Mouse (Mus musculus) kidney, postnatal 25 days (tissue): ENCODE results near the gene Gnptab.
"Not testable (repeated sequence)": the region's sequence is repeated elsewhere in the genome, so short reads cannot be mapped to it uniquely, and the experiment has no call there.

ENCODE experiments used
- DNase-seq, 2 experiments: peaks; one replicate each; pipeline ENCODE4 v3.0.0; 2021; ENCODE audit warnings: mixed read lengths in 2 of 2

The Gnptab gene

DNA sequence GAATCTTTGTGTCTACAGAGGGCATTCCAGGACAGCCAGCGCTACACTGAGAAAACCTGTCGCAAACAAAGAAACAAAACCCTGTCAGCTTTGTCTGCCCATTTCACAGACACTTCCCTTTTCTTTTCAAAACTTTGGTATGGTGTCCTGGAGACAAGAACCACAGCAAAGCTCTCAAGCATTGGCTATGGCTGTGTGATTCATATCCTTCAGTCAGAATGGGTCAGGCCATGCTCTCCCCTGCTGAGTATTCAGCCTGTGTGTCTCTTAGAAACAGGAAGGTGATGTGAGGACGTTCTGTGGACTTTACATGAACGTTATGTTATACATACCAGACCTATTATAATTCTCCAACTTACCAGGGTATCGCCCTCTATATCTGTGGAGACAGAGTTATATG, 38.8 kb downstream of the Gnptab start:
- no peak for DNase-seq

DNA sequence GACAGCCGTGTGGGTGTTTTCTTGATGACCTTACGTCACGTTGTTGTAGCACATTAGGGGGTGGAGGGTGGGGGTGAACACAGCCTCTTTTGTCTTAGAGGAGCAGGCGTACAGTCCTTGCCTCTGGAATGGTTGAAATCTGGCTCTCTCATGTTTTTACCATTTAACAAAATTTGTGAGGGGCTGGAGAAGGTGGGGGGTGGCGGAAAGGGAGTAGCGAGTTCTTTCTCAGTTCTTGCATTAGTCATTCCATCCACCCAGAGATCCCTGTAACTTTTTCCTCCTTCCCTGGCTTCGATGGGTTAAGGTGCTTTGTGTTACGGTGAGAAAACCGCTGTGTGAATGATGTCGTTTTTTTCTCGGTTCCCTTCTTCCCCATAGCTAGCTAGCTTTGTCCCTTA, 41.2 kb downstream of the Gnptab start:
- no peak for DNase-seq

DNA sequence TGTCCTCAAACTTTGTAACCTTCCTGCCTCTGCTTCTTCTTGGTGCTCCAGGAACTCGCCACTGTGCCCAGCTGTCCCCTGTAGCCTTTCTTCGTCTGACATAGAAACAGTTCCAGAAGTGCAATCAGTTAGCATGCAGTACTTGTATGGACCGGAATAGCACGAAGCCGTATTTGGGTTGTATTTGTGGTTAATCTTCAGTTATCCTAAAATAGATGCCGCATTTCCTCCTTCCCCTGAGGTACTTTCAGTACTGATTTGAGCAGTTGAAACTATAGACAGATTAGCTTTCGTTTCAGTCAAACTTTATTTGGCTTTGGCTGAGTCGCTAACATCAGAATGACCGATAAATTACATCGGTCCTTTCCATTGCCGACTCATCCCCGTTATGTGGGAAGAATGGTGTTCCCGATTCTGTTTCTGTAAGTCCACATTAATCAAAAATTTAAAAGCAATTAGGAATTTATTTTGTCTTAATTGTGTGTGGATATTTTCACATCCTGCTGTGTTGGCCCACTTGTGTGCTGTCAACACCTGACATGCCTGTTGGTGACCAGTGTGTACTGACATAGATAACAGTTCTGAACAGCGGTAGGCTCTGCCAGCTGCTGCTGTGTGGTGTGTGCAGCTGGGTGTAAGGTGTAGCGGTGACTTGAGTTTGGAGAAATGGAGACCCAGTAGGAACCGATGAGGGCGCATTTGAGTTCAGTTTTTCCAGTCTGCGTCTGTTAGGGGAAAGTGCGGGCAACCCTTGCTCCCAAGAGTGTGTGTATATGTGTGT, 41.9 kb downstream of the Gnptab start:
- no peak for DNase-seq

DNA sequence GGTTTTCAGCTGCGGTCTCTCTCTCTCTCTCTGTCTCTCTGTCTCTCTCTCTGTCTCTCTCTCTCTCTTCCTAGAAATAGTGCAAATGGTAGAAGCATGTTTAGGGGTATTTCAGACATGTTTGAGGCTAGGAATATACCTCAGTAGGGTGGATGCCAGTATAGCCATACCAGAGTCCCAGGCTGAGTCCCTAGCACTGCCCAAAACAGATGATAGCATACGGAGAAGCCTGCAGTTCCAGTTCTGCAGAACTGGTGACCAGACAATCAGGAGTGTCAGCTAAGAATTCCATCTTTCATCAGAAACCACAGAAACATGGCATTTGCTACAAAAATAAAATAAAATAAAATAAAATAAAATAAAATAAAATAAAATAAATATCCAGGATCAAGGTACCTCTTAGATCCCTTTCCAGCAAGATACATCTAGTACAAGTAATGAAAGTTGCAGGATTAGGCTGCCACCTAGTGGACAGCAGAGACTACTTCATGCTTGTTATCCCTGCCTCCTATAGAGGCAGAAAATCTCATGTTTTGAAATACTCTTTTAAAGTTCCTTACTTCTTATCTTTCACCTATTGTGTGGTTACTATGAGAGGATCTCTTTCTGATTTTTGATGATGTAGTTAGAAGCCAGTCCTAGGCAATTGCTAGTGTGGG, 47.4 kb downstream of the Gnptab start:
- peak; percentile 63 to 71 for DNase-seq

DNA sequence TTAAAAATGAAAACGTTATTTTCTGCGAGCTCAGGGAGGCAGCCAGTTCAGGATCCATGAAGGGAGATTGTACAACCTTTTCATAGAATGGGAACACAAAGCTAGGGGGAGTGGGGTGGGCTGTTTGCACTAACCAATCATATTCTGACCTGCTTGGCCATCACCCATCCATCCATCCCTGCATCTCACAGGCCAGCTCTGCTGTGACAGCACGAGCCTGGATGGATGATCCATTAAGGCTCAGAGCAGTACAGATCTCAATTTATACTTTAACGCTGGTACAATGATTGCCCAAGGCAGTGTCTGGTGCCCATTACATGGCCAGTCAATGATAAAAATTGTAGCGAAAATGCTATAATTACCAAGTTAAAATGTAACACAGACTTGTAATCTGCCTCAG, 48.0 kb downstream of the Gnptab start:
- DNase-seq = no peak

DNA sequence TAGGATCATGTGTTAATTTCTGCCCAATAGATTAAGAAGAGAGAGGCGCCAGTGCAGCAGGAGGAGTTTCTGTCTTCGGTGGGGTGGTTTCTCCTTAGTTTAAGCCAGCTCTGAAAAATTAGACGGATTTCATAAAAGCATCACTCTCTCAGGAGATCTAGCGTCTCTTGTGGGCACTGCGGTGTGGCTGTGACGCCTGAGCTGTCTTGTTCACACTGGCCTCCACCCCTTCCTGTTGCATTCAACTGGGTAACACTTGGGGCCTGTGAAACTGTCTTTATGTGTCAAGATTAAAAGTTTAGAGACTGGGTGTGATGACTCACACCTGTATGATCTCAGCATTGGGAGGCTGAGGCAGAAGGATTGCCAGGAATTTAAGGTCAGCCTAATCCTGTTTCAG, 49.1 kb downstream of the Gnptab start:
- no peak for DNase-seq

DNA sequence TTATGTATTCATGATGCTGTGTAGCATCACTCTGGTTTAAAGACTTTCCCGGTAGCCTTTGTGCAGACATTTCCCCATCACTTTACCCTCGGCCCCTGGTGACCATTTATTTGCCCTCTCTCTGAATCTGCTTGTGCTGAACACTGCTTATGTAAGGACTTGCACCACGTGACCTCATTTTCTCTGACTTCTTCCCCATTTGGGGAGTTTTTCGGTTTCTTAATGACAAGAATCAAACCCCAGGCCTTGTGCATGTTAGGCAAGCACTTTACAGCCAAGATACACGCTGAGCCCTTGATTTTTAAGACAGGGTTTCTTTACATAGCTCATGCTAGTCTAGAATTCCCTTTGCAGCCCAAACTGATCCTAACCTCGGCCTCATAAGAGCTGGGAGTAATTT, 62.3 kb downstream of the Gnptab start:
- DNase-seq = no peak

DNA sequence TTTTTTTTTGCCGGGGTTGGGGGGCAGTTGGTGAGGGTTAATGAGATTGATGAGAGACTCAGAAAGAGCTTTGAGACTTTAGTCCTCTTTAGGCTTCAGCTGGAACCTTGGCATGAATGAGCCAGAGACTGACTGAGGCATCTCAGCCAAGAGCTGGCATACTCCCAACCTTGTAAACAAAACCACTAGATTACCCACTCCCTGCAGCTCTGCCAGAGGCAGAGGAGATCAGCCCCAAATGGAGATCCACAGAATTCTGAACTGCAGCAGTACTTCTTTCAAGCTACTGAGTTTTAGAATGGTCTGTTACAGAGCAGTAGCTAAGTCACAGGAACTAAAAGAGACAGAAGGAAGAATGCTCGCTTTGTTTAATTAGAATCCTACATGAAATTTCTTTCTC, 72.3 kb downstream of the Gnptab start:
- no peak for DNase-seq

DNA sequence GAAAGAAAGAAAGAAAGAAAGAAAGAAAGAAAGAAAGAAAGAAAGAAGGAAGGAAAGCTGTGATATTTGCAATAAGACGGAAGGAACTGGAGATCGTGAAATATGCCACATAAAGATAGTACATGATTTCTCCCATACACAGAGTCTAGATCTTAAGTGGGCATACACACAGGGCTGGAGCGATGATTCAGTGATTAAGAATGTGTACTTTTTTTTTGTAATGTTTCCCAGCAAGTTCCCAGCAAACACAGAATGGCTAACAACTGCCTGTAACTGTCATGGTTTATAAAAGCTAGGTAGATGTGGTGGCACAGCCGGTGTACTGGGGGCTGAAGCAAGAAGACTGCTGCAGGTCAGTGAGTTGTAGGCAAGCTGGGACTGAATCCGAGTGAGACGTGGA, 73.1 kb downstream of the Gnptab start:
- DNase-seq = no peak

DNA sequence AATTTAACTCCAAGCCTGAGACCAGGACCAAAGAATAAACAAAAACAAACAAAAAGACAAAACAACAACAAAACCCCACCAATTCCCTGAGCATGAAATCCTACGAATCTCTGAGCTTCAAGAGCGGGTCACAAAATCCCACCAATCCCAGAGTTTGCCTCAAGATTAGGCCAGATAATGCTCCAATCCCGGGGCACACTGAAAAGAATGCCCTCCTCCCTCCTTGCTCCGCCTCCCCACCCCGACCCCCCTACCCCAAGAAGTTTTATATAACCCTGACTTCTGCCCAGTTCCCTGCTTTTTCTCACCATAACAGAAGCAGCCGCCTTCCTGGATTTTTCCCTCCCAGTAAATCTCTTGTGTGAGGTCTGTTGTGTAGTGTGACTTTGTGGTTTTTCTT, 78.9 kb downstream of the Gnptab start:
- no peak for DNase-seq

DNA sequence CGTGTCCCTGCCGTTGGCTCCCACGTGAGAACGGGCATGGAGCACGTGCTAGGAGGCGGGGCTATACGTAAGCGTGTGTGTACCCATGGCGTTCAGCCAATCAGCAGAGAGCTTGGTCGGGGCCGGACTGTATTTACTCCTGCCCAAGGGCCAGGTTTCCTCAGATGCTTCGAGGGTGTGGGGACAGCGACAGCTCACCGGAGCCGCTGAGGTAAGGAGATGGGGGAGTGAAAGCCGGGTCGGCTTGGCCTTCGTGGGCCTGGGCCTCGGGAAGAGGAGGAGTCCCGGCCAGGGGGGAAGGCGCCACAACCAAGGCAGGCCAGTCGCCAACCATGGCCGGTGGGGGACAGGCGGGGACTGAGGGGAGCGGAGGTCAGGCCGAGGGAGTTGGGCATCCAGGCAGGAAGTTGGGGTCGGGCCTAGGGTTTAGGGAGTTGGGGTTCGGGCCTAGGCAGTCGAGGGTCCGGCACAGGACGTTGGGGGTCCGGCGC, 80.6 kb downstream of the Gnptab start, which contains the start of gene Sycp3:
Gene Sycp3 (plus strand): TSS at position 68 of the 491 bp plus-strand sequence.
- DNase-seq = peak; percentile 43 to 71

DNA sequence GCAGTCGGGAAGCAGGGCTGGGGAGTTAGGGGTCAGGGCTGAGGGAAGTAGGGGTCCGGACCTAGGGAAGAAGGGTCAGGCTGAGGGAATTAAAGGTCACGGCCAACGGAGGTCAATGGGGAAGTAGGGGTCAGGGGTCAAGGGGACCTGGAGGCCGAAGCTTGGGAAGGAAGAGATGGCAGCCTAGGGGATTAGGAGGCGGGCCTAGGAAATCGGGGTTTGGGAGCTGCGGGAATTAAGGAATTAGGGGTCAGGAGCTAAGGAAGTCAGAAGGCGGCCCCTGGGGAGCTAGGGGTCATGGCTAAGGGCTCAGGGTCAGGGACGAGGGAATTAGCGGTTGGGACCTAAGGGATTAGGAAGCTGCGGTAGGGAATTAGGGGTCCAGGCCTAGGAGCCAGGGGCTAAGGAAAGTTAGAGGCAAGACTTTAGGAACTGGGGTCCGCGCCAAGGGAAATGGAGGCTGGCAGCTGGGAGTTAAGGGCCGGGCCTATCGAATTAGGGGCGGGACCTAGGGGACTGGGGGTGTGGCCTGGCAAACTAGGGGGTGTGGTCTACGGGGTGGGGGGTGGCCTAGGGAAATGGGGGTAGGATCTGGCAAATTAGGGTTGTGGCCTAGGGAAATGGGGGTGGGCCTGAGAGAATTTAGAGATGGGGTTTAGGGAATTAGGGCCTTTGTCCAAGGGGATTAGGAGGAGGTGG, 81.3 kb downstream of the Gnptab start:
- peak; percentile 20 to 53 for DNase-seq

DNA sequence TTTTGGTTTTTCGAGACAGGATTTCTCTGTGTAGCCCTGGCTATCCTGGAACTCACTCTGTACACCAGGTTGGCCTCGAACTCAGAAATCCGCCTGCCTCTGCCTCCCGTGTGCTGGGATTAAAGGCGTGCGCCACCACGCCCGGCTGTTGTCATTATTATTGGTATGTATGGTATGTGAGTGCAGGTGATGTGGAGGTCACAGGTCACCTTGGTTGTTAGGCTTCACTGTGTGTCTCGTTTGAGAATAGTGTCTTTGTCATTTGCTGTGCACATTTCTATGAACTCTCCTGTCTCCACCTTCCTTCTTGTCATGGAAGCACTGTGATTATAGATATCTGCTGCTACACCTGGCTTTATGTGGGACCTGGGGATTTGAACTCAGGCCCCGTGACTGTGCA, 103.9 kb downstream of the Gnptab start:
- DNase-seq = not testable (repeated sequence)

DNA sequence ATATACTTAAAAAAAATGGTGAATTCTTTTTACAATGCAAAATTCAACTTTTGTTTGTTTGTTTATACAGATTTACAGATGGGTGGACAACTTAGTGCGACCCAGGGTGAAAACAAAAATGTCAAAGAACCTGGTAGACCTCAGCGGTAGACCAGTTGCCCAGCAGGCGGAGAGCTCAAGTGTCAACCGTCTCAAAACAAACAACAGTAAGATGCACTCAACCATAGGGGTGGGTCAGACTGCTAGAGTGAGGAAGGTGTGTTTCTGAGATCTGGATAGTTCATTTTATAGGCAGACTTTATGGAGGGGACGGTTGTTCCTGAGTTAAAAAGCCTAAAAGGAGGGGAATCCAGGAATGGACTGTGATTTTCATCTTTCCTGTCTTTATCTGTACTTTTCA, 109.7 kb downstream of the Gnptab start:
- no peak for DNase-seq

DNA sequence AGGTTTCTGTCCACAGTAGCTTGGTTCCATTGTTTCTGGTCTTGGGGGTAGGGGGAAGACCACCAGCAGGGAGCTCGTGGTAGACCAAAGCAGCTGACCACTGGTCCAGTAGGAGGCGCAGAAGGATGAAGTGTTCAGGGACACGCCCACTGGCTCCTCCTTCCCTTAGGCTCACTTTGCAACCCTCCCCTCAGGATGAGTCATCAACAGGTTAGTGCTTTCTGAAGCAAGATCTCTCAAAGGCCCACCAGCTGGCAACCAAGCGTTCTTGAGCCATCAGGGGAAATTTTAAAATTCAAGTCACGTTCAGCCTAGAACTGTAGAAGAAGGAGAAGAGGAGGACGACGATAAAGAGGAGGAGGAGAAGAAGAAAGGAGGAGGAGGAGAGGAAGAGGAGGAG, 112.7 kb downstream of the Gnptab start:
- peak; percentile 45 to 59 for DNase-seq

DNA sequence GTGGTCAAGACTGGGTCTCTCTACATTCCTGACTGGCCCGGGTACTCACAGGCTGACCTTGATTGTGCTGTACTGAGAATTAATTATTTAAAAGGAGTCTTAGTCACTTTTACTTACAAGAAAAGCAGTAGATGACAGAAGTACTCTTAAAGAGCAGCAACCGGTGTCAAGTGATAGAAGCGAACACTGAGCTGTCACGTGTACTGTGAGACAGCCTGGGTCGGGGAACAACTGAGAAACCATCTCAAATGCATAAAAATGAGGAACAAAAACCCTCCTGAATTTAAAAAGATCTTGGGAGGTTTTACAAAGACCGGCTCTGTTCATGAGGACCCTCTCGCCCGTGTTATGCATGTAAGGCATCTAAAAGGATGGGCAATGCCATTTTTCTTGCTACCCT, 113.7 kb downstream of the Gnptab start:
- no peak for DNase-seq

DNA sequence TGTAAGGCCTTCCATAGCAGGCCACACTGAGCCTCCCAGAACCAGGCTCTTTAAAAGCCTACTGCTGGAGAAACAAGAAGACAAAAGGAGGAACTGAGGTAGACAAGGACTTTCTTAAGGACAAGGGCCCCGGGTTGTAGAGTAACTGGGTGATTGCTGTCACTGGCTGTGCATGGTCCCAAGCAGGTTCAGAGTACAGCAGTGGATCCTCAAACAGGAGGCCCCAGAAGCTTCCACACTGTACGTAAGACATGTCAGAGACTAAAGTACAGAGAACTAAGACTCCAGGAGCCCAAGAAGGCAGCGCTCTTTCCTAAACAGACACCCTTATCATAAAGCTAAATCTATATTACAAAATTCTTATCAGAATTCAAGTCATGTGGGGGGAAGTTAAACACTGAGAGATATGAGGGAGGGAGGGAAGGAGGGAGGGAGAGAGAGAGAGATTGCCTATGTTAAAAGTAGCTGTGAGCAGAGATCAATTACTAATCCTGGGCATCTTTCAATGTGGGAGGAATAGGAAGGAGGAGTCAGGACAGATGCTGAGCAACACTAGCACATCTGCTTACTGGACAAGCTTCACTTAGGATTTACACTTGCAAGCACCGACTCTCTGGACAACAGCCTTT, 116.1 kb downstream of the Gnptab start:
- DNase-seq = peak in 1 of 2 experiments; percentile 60
